Mouse (Mus musculus): ENCODE results near the gene Ccnh.
"Not testable (repeated sequence)": the region's sequence is repeated elsewhere in the genome, so short reads cannot be mapped to it uniquely, and the experiment has no call there.

DNA sequence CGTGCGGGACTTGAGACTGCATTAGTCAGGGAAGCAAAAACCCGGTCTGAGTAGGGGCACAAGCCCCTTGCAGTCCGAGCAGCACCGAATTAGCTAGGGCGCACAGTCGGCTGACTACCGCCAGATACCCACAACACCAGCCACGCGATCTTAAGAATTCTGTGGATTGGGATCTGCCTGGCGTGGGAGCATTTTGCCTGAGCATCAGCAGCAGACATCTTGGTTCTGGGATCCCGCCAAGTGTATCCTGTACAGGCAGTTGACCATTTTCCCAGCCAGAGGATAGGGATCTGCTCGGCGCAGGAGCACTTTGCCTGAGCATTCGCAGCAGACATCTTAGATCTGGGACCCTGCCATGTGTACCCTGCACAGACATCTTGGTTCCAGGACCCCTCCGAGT lies 45.8 kb upstream of the Ccnh start:
- not testable (repeated sequence) for TF ChIP-seq CTCF (IDR thresholded peaks at IDR 0.05; ENCODE audit: borderline replicate concordance, insufficient read depth, low read length); POLR2A (IDR thresholded peaks at IDR 0.05; ENCODE audit: low read depth, low read length)
